In genomic region chr2:92693024-92693423, GRCm38 (mm10) we compare ENCODE assay signal across 22 mouse cellular contexts.
DNase-seq lines count a peak whose midpoint lies in the region; ATAC-seq and TF ChIP-seq lines count a peak whose summit lies in the region.
"Had no signal": no experiment of that assay in that cellular context is flagged by ENCODE, and none has a peak within 500 bp of the region (broad histone marks: within the 10 kb centered on the region; RNA-seq: fewer than 3 reads in every experiment).

No protein-coding gene starts in this region.

- no peaks in the 10 kb centered on the region for H3K9me3 ChIP-seq in forebrain, embryonic 16.5 days (ENCODE audit: control insufficient read depth, low read length)
- no peaks in the 10 kb centered on the region for H3K9me3 ChIP-seq in forebrain, embryonic 13.5 days (replicated peaks)
- H3K9me3 ChIP-seq in hindbrain, postnatal 0 days (ENCODE audit: low read length), result no peaks in the 10 kb centered on the region
- H3K9me3 ChIP-seq in hindbrain, embryonic 16.5 days (ENCODE audit: control insufficient read depth, low read length), result no peaks in the 10 kb centered on the region
- H3K9me3 ChIP-seq in midbrain, postnatal 0 days (ENCODE audit: low read length), result no peaks in the 10 kb centered on the region
- H3K9me3 ChIP-seq in midbrain, embryonic 14.5 days (ENCODE audit: control insufficient read depth, low read length), result no peaks in the 10 kb centered on the region
- H3K9me3 ChIP-seq: embryonic facial prominence, embryonic 12.5 days; embryonic facial prominence, embryonic 15.5 days; G1E; heart, embryonic 12.5 days; heart, embryonic 15.5 days; hindbrain, embryonic 10.5 days; hindbrain, embryonic 13.5 days had no signal

- H3K27ac ChIP-seq in forebrain, embryonic 16.5 days (ENCODE audit: low read length), result 0 out of 2 replicates have a peak overlapping the region, but pooled peaks have one; percentile 20
- H3K27ac ChIP-seq in forebrain, embryonic 13.5 days, result no peak overlapping the region
- H3K27ac ChIP-seq in hindbrain, postnatal 0 days, result no peak overlapping the region
- H3K27ac ChIP-seq in hindbrain, embryonic 16.5 days (ENCODE audit: low read depth, low read length), result no peak overlapping the region
- H3K27ac ChIP-seq in midbrain, postnatal 0 days (ENCODE audit: low read depth, low read length), result no peak overlapping the region
- no peak overlapping the region for H3K27ac ChIP-seq in midbrain, embryonic 14.5 days (replicated peaks; ENCODE audit: low read depth, low read length)
- H3K27ac ChIP-seq in cortical plate, adult 2 months (ENCODE audit: insufficient read depth, low read length), result peak overlapping the region; percentile 17; the same call in 1 of the 2 replicates
- H3K27ac ChIP-seq: embryonic facial prominence, embryonic 12.5 days; embryonic facial prominence, embryonic 15.5 days; gastrocnemius, adult 2 months; heart, embryonic 15.5 days; hindbrain, embryonic 10.5 days; hindbrain, embryonic 13.5 days had no signal

- no peak for TF ChIP-seq POLR2A in cortical plate, adult 2 months (IDR thresholded peaks at IDR 0.05; ENCODE audit: extremely low read depth, insufficient read depth, low read length)

- TF ChIP-seq CTCF in hindbrain, postnatal 0 days (IDR thresholded peaks at IDR 0.05; ENCODE audit: low read depth), result no peak
- TF ChIP-seq CTCF in midbrain, postnatal 0 days (IDR thresholded peaks at IDR 0.05), result no peak
- no peak for TF ChIP-seq CTCF in cortical plate, adult 2 months (IDR thresholded peaks at IDR 0.05; ENCODE audit: extremely low read depth, insufficient read depth, low read length)

- no peak overlapping the region for H3K4me2 ChIP-seq in forebrain, embryonic 16.5 days (ENCODE audit: low read length)
- H3K4me2 ChIP-seq in forebrain, embryonic 13.5 days, result no peak overlapping the region
- no peak overlapping the region for H3K4me2 ChIP-seq in hindbrain, postnatal 0 days (ENCODE audit: low read depth, low read length)
- H3K4me2 ChIP-seq in hindbrain, embryonic 16.5 days (ENCODE audit: low read length), result no peak overlapping the region
- H3K4me2 ChIP-seq in midbrain, postnatal 0 days (ENCODE audit: low read depth, low read length, poor library complexity, severe bottlenecking), result no peak overlapping the region
- no peak overlapping the region for H3K4me2 ChIP-seq in midbrain, embryonic 14.5 days (ENCODE audit: low read length)
- H3K4me2 ChIP-seq: embryonic facial prominence, embryonic 12.5 days; embryonic facial prominence, embryonic 15.5 days; heart, embryonic 12.5 days; heart, embryonic 15.5 days; hindbrain, embryonic 13.5 days had no signal

- no peak overlapping the region for H3K4me3 ChIP-seq in forebrain, embryonic 16.5 days (replicated peaks; ENCODE audit: low read length)
- no peak overlapping the region for H3K4me3 ChIP-seq in forebrain, embryonic 13.5 days
- H3K4me3 ChIP-seq in hindbrain, postnatal 0 days (ENCODE audit: low read length), result no peak overlapping the region
- H3K4me3 ChIP-seq in hindbrain, embryonic 16.5 days (ENCODE audit: low read length), result no peak overlapping the region
- no peak overlapping the region for H3K4me3 ChIP-seq in midbrain, postnatal 0 days (ENCODE audit: low read depth, low read length)
- H3K4me3 ChIP-seq in midbrain, embryonic 14.5 days (replicated peaks; ENCODE audit: low read depth, low read length), result no peak overlapping the region
- H3K4me3 ChIP-seq in cortical plate, adult 2 months (ENCODE audit: insufficient read depth, low read length), result no peak overlapping the region
- H3K4me3 ChIP-seq: embryonic facial prominence, embryonic 12.5 days; embryonic facial prominence, embryonic 15.5 days; gastrocnemius, adult 2 months; heart, embryonic 12.5 days; heart, embryonic 15.5 days; hindbrain, embryonic 10.5 days; hindbrain, embryonic 13.5 days had no signal

- ATAC-seq in forebrain, embryonic 16.5 days, result no peak
- no peak for ATAC-seq in forebrain, embryonic 13.5 days
- no peak for ATAC-seq in hindbrain, postnatal 0 days
- no peak for ATAC-seq in hindbrain, embryonic 16.5 days
- ATAC-seq in midbrain, postnatal 0 days (ENCODE audit: low FRiP score), result no peak
- no peak for ATAC-seq in midbrain, embryonic 14.5 days (ENCODE audit: low FRiP score, low TSS enrichment)
- ATAC-seq: intestine, postnatal 0 days; Patski had no signal

- H3K9ac ChIP-seq in forebrain, embryonic 16.5 days (replicated peaks; ENCODE audit: low read depth, low read length), result no peak overlapping the region
- no peak overlapping the region for H3K9ac ChIP-seq in forebrain, embryonic 13.5 days
- H3K9ac ChIP-seq in hindbrain, postnatal 0 days (replicated peaks; ENCODE audit: low read length), result no peak overlapping the region
- H3K9ac ChIP-seq in hindbrain, embryonic 16.5 days (ENCODE audit: low read depth, low read length), result no peak overlapping the region
- no peak overlapping the region for H3K9ac ChIP-seq in midbrain, postnatal 0 days (replicated peaks; ENCODE audit: low read length, poor library complexity, severe bottlenecking)
- H3K9ac ChIP-seq in midbrain, embryonic 14.5 days (replicated peaks; ENCODE audit: low read length), result no peak overlapping the region
- H3K9ac ChIP-seq: embryonic facial prominence, embryonic 12.5 days; embryonic facial prominence, embryonic 15.5 days; heart, embryonic 12.5 days; heart, embryonic 15.5 days; hindbrain, embryonic 13.5 days had no signal

- H3K4me1 ChIP-seq in forebrain, embryonic 16.5 days (replicated peaks; ENCODE audit: control insufficient read depth, insufficient read depth, low read length), result peaks cover 16% of the 10 kb centered on the region
- H3K4me1 ChIP-seq in forebrain, embryonic 13.5 days, result peaks cover 27% of the 10 kb centered on the region
- peaks cover 5% of the 10 kb centered on the region; the same call in 1 of the 2 replicates for H3K4me1 ChIP-seq in hindbrain, postnatal 0 days (ENCODE audit: insufficient read depth, low read length)
- H3K4me1 ChIP-seq in hindbrain, embryonic 16.5 days (ENCODE audit: control insufficient read depth, insufficient read depth, low read depth, low read length), result peaks cover 9% of the 10 kb centered on the region
- peaks cover 10% of the 10 kb centered on the region; the same call in 1 of the 2 replicates for H3K4me1 ChIP-seq in midbrain, postnatal 0 days (ENCODE audit: insufficient read depth, low read length)
- H3K4me1 ChIP-seq in midbrain, embryonic 14.5 days (ENCODE audit: control insufficient read depth, insufficient read depth, low read length), result peaks cover 13% of the 10 kb centered on the region
- H3K4me1 ChIP-seq in cortical plate, adult 2 months (ENCODE audit: control insufficient read depth, insufficient read depth, low read length), result peaks cover 29% of the 10 kb centered on the region
- H3K4me1 ChIP-seq: embryonic facial prominence, embryonic 12.5 days; embryonic facial prominence, embryonic 15.5 days; heart, embryonic 12.5 days; heart, embryonic 15.5 days had no signal

- peak; percentile 26 for DNase-seq in hindbrain, postnatal 0 days (ENCODE audit: low spot score)
- DNase-seq in midbrain, postnatal 0 days (ENCODE audit: low spot score), result peak; percentile 34
- DNase-seq in midbrain, embryonic 14.5 days, result no peak
- DNase-seq: adrenal gland, postnatal 36 days; B cell, adult 2 months; cerebellum, adult 8-10 months; gastrocnemius, postnatal 14 days; heart, postnatal 36 days had no signal

- no peaks in the 10 kb centered on the region for H3K36me3 ChIP-seq in forebrain, embryonic 16.5 days (ENCODE audit: control insufficient read depth, insufficient read depth)
- no peaks in the 10 kb centered on the region for H3K36me3 ChIP-seq in forebrain, embryonic 13.5 days (ENCODE audit: poor library complexity, severe bottlenecking)
- no peaks in the 10 kb centered on the region for H3K36me3 ChIP-seq in hindbrain, postnatal 0 days (ENCODE audit: insufficient read depth, low read length)
- H3K36me3 ChIP-seq in hindbrain, embryonic 16.5 days (ENCODE audit: control insufficient read depth, insufficient read depth, low read length), result no peaks in the 10 kb centered on the region
- H3K36me3 ChIP-seq in midbrain, postnatal 0 days (ENCODE audit: insufficient read depth, low read length), result no peaks in the 10 kb centered on the region
- H3K36me3 ChIP-seq in midbrain, embryonic 14.5 days (ENCODE audit: control insufficient read depth, insufficient read depth, low read length), result no peaks in the 10 kb centered on the region
- H3K36me3 ChIP-seq: embryonic facial prominence, embryonic 12.5 days; embryonic facial prominence, embryonic 15.5 days; G1E; heart, embryonic 12.5 days; heart, embryonic 15.5 days; hindbrain, embryonic 10.5 days; hindbrain, embryonic 13.5 days had no signal

- H3K27me3 ChIP-seq in forebrain, embryonic 16.5 days (replicated peaks; ENCODE audit: control insufficient read depth, insufficient read depth, low read length), result no peaks in the 10 kb centered on the region
- H3K27me3 ChIP-seq in forebrain, embryonic 13.5 days, result no peaks in the 10 kb centered on the region
- H3K27me3 ChIP-seq in hindbrain, postnatal 0 days (ENCODE audit: insufficient read depth, low read length), result no peaks in the 10 kb centered on the region
- no peaks in the 10 kb centered on the region for H3K27me3 ChIP-seq in hindbrain, embryonic 16.5 days (replicated peaks; ENCODE audit: control insufficient read depth, insufficient read depth, low read length)
- no peaks in the 10 kb centered on the region for H3K27me3 ChIP-seq in midbrain, postnatal 0 days (ENCODE audit: insufficient read depth, low read length)
- H3K27me3 ChIP-seq in midbrain, embryonic 14.5 days (ENCODE audit: control insufficient read depth, insufficient read depth, low read length), result no peaks in the 10 kb centered on the region
- H3K27me3 ChIP-seq: embryonic facial prominence, embryonic 12.5 days; embryonic facial prominence, embryonic 15.5 days; heart, embryonic 12.5 days; heart, embryonic 15.5 days had no signal

Comparison
In these comparisons a context has a peak if more than half of its experiments do, and no peak if none do; other contexts are left out.
1. H3K27ac ChIP-seq: peak in forebrain, embryonic 16.5 days (single experiment) and cortical plate, adult 2 months (single experiment); none in forebrain, embryonic 13.5 days (single experiment), hindbrain, postnatal 0 days (single experiment), hindbrain, embryonic 16.5 days (single experiment), midbrain, postnatal 0 days (single experiment) and midbrain, embryonic 14.5 days (single experiment).